Mouse (Mus musculus): ENCODE data around the gene Kcnb1. TPM values are rescaled to one million over a fixed set of nuclear protein-coding genes. Genes with fewer than 3 reads are reported as not detected.

Kcnb1 gene
- total and polyA plus RNA-seq, 2 experiments from 2014 or later = 6.4 to 29.8 TPM

GRCm38 (mm10) chr2:167094688-167095087, 95.3 kb downstream of the Kcnb1 start:
- TF ChIP-seq CTCF (IDR thresholded peaks at IDR 0.05) = no peak
- H3K9me3 ChIP-seq (ENCODE audit: low read length) = no peaks in the 10 kb centered on the region
- H3K36me3 ChIP-seq (ENCODE audit: insufficient read depth, low read length) = peaks cover 7% of the 10 kb centered on the region; the same call in 1 of the 2 replicates
- DNase-seq (ENCODE audit: low spot score) (no peak), ATAC-seq (ENCODE audit: low FRiP score) (no peak)
- no peak overlapping the region for H3K4me3 ChIP-seq (ENCODE audit: low read depth, low read length)
- 90% methylated on average over 4 of the region's 4 CpGs for WGBS
- no peak overlapping the region for H3K9ac ChIP-seq (replicated peaks; ENCODE audit: low read length, poor library complexity, severe bottlenecking)
- no peak overlapping the region for H3K27ac ChIP-seq (ENCODE audit: low read depth, low read length)
- H3K4me2 ChIP-seq (ENCODE audit: low read depth, low read length, poor library complexity, severe bottlenecking) = no peak overlapping the region
- no peaks in the 10 kb centered on the region for H3K4me1 ChIP-seq (ENCODE audit: insufficient read depth, low read length)
- H3K27me3 ChIP-seq (ENCODE audit: insufficient read depth, low read length) = no peaks in the 10 kb centered on the region

GRCm38 (mm10) chr2:167093171-167093900, 96.6 kb downstream of the Kcnb1 start:
- no peak for ATAC-seq (ENCODE audit: low FRiP score)
- no peak for DNase-seq (ENCODE audit: low spot score)
- Histone ChIP-seq H3K9me3 (ENCODE audit: low read length) (no peaks in the 10 kb centered on the region), H3K27me3 (ENCODE audit: insufficient read depth, low read length) (no peaks in the 10 kb centered on the region), H3K4me2 (ENCODE audit: low read depth, low read length, poor library complexity, severe bottlenecking) (no peak overlapping the region), H3K9ac (replicated peaks; ENCODE audit: low read length, poor library complexity, severe bottlenecking) (no peak overlapping the region), H3K27ac (ENCODE audit: low read depth, low read length) (no peak overlapping the region), H3K4me1 (ENCODE audit: insufficient read depth, low read length) (no peaks in the 10 kb centered on the region), H3K36me3 (ENCODE audit: insufficient read depth, low read length) (no peaks in the 10 kb centered on the region), H3K4me3 (ENCODE audit: low read depth, low read length) (no peak overlapping the region)
- WGBS = 90% methylated on average over 13 of the region's 13 CpGs
- TF ChIP-seq CTCF (IDR thresholded peaks at IDR 0.05) = no peak

- H3K4me3 ChIP-seq (ENCODE audit: low read depth, low read length) = no peak overlapping the region
- no peaks in the 10 kb centered on the region for H3K4me1 ChIP-seq (ENCODE audit: insufficient read depth, low read length)
- H3K27me3 ChIP-seq (ENCODE audit: insufficient read depth, low read length) = no peaks in the 10 kb centered on the region
- DNase-seq (ENCODE audit: low spot score) (no peak), ATAC-seq (ENCODE audit: low FRiP score) (no peak)
- H3K27ac ChIP-seq (ENCODE audit: low read depth, low read length) = no peak overlapping the region
- 80% methylated on average over 1 of the region's 1 CpGs for WGBS
- no peaks in the 10 kb centered on the region for H3K36me3 ChIP-seq (ENCODE audit: insufficient read depth, low read length)
- no peak overlapping the region for H3K4me2 ChIP-seq (ENCODE audit: low read depth, low read length, poor library complexity, severe bottlenecking)
- H3K9ac ChIP-seq (replicated peaks; ENCODE audit: low read length, poor library complexity, severe bottlenecking) = no peak overlapping the region
- no peak for TF ChIP-seq CTCF (IDR thresholded peaks at IDR 0.05)
- no peaks in the 10 kb centered on the region for H3K9me3 ChIP-seq (ENCODE audit: low read length)
These were observed 99.7 kb downstream of the Kcnb1 start for GRCm38 (mm10) chr2:167090271-167090670.

- H3K27ac ChIP-seq (ENCODE audit: low read depth, low read length) = no peak overlapping the region
- TF ChIP-seq CTCF (IDR thresholded peaks at IDR 0.05) = no peak
- H3K9ac ChIP-seq (replicated peaks; ENCODE audit: low read length, poor library complexity, severe bottlenecking) = no peak overlapping the region
- DNase-seq (ENCODE audit: low spot score) = no peak
- H3K27me3 ChIP-seq (ENCODE audit: insufficient read depth, low read length) = no peaks in the 10 kb centered on the region
- H3K4me2 ChIP-seq (ENCODE audit: low read depth, low read length, poor library complexity, severe bottlenecking) = no peak overlapping the region
- WGBS = 90% methylated on average over 5 of the region's 5 CpGs
- no peaks in the 10 kb centered on the region for H3K4me1 ChIP-seq (ENCODE audit: insufficient read depth, low read length)
- no peak overlapping the region for H3K4me3 ChIP-seq (ENCODE audit: low read depth, low read length)
- no peaks in the 10 kb centered on the region for H3K36me3 ChIP-seq (ENCODE audit: insufficient read depth, low read length)
- H3K9me3 ChIP-seq (ENCODE audit: low read length) = no peaks in the 10 kb centered on the region
- no peak for ATAC-seq (ENCODE audit: low FRiP score)
These were observed 103.1 kb downstream of the Kcnb1 start for GRCm38 (mm10) chr2:167086836-167087235.

- no peak overlapping the region for H3K27ac ChIP-seq (ENCODE audit: low read depth, low read length)
- H3K4me1 ChIP-seq (ENCODE audit: insufficient read depth, low read length) = no peaks in the 10 kb centered on the region
- 73% methylated on average over 11 of the region's 11 CpGs for WGBS
- no peak overlapping the region for H3K9ac ChIP-seq (replicated peaks; ENCODE audit: low read length, poor library complexity, severe bottlenecking)
- DNase-seq (ENCODE audit: low spot score) (no peak), ATAC-seq (ENCODE audit: low FRiP score) (no peak)
- H3K27me3 ChIP-seq (ENCODE audit: insufficient read depth, low read length) = no peaks in the 10 kb centered on the region
- H3K36me3 ChIP-seq (ENCODE audit: insufficient read depth, low read length) = no peaks in the 10 kb centered on the region
- no peak overlapping the region for H3K4me2 ChIP-seq (ENCODE audit: low read depth, low read length, poor library complexity, severe bottlenecking)
- no peak for TF ChIP-seq CTCF (IDR thresholded peaks at IDR 0.05)
- no peak overlapping the region for H3K4me3 ChIP-seq (ENCODE audit: low read depth, low read length)
- no peaks in the 10 kb centered on the region for H3K9me3 ChIP-seq (ENCODE audit: low read length)
These were observed 103.9 kb downstream of the Kcnb1 start for GRCm38 (mm10) chr2:167086092-167086491.

GRCm38 (mm10) chr2:167081639-167082038, 108.3 kb downstream of the Kcnb1 start:
- no peaks in the 10 kb centered on the region for H3K9me3 ChIP-seq (ENCODE audit: low read length)
- H3K4me3 ChIP-seq (ENCODE audit: low read depth, low read length) = no peak overlapping the region
- H3K36me3 ChIP-seq (ENCODE audit: insufficient read depth, low read length) = no peaks in the 10 kb centered on the region
- H3K27me3 ChIP-seq (ENCODE audit: insufficient read depth, low read length) = no peaks in the 10 kb centered on the region
- H3K4me2 ChIP-seq (ENCODE audit: low read depth, low read length, poor library complexity, severe bottlenecking) = no peak overlapping the region
- TF ChIP-seq CTCF (IDR thresholded peaks at IDR 0.05) = no peak
- peaks cover 3% of the 10 kb centered on the region; the same call in 1 of the 2 replicates for H3K4me1 ChIP-seq (ENCODE audit: insufficient read depth, low read length)
- ATAC-seq (ENCODE audit: low FRiP score) (peak; percentile 59; the same call in 1 of the 2 replicates), DNase-seq (ENCODE audit: low spot score) (peak; percentile 51)
- no peak overlapping the region for H3K27ac ChIP-seq (ENCODE audit: low read depth, low read length)
- 17% methylated on average over 4 of the region's 4 CpGs for WGBS
- H3K9ac ChIP-seq (replicated peaks; ENCODE audit: low read length, poor library complexity, severe bottlenecking) = no peak overlapping the region

Data from midbrain, postnatal 0 days (tissue).